Mouse (Mus musculus) kidney, adult 9 months (tissue): ENCODE measurements around the gene Uri1.

Experiments used
- DNase-seq: peaks from one replicate; pipeline ENCODE4 v3.0.0; 2022

Gene Uri1

GRCm38 (mm10) chr7:37916762-37917439 is 106.5 kb downstream of the Uri1 start:
- no peak for DNase-seq

GRCm38 (mm10) chr7:37911802-37912122 is 111.6 kb downstream of the Uri1 start:
- DNase-seq: no peak

- DNase-seq: no peak
Observed at GRCm38 (mm10) chr7:37911114-37911801, 112.1 kb downstream of the Uri1 start.

GRCm38 (mm10) chr7:37910161-37910560 is 113.2 kb downstream of the Uri1 start:
- no peak for DNase-seq
